30 mouse cellular contexts compared by ENCODE assay signal in genomic region chr6:145766971-145767370, GRCm38 (mm10). TPM values are rescaled to one million over a fixed set of nuclear protein-coding genes. Genes with fewer than 3 reads are reported as not detected.
DNase-seq lines count a peak whose midpoint lies in the region; ATAC-seq and TF ChIP-seq lines count a peak whose summit lies in the region.
"Had no signal": no experiment of that assay in that cellular context is flagged by ENCODE, and none has a peak within 500 bp of the region (broad histone marks: within the 10 kb centered on the region; RNA-seq: fewer than 3 reads in every experiment).

No protein-coding gene starts in this region.

- no peak for DNase-seq in heart, embryonic 10.5 days (ENCODE audit: low spot score)
- DNase-seq in liver, adult 2 months (ENCODE audit: extremely low read depth, low read depth, low spot score): no peak
- DNase-seq in kidney, adult 9 months: no peak
- DNase-seq: adrenal gland, postnatal 25 days; cerebellum, adult 2 months; cerebellum, postnatal 14 days; gastrocnemius, postnatal 25 days; kidney, adult 18-20 months; kidney, postnatal 4 days; liver, embryonic 13.5 days; lung, adult 18-20 months; right cerebral cortex, adult 18-20 months; right cerebral cortex, postnatal 4 days; thymus, adult 18-20 months; thymus, postnatal 36 days had no signal

- H3K79me2 ChIP-seq in liver, adult 2 months (ENCODE audit: control insufficient read depth, insufficient read depth, low read length): peaks cover 53% of the 10 kb centered on the region

- no peak for ATAC-seq in heart, embryonic 11.5 days (replicated peaks; ENCODE audit: insufficient number of reproducible peaks, low FRiP score, low TSS enrichment)
- no peak for ATAC-seq in liver, embryonic 12.5 days
- ATAC-seq in megakaryocyte, adult 5-6 weeks (ENCODE audit: poor library complexity, severe bottlenecking): peak; percentile 39
- ATAC-seq: CD4-positive, CD25-positive, alpha-beta regulatory T cell, adult 4 months; forebrain, embryonic 14.5 days; hindbrain, embryonic 16.5 days; midbrain, embryonic 16.5 days had no signal

- H3K27ac ChIP-seq in heart, embryonic 10.5 days: peak overlapping the region; percentile 59; the same call in 1 of the 2 replicates
- no peak overlapping the region for H3K27ac ChIP-seq in heart, embryonic 11.5 days (ENCODE audit: low read depth, low read length)
- 0 out of 2 replicates have a peak overlapping the region, but pooled peaks have one; percentile 15 for H3K27ac ChIP-seq in liver, adult 2 months (replicated peaks; ENCODE audit: insufficient read depth, low read depth, low read length)
- no peak overlapping the region for H3K27ac ChIP-seq in liver, embryonic 12.5 days
- peak overlapping the region; percentile 60 for H3K27ac ChIP-seq in embryonic fibroblast, embryonic 13.5 days (ENCODE audit: insufficient read depth, low read length)
- H3K27ac ChIP-seq: hindbrain, embryonic 10.5 days; kidney, postnatal 0 days; limb, embryonic 13.5 days; liver, embryonic 13.5 days; neural tube, embryonic 12.5 days; stomach, postnatal 0 days had no signal

- TF ChIP-seq POLR2A in liver, adult 2 months (IDR thresholded peaks at IDR 0.05; ENCODE audit: extremely low read depth, insufficient read depth, low read length): no peak
- no peak for TF ChIP-seq POLR2A in embryonic fibroblast, embryonic 13.5 days (IDR thresholded peaks at IDR 0.05; ENCODE audit: low read depth, low read length)

- H3K9ac ChIP-seq in heart, embryonic 11.5 days (ENCODE audit: low read depth, low read length): no peak overlapping the region
- no peak overlapping the region for H3K9ac ChIP-seq in liver, adult 2 months (ENCODE audit: low read depth, low read length)
- H3K9ac ChIP-seq in liver, embryonic 12.5 days: no peak overlapping the region
- H3K9ac ChIP-seq: limb, embryonic 13.5 days; liver, embryonic 13.5 days; neural tube, embryonic 12.5 days had no signal

- H3K4me1 ChIP-seq in heart, embryonic 10.5 days: peaks cover 84% of the 10 kb centered on the region
- peaks cover 54% of the 10 kb centered on the region for H3K4me1 ChIP-seq in heart, embryonic 11.5 days (ENCODE audit: control insufficient read depth, insufficient read depth, low read length)
- H3K4me1 ChIP-seq in liver, adult 2 months (ENCODE audit: control insufficient read depth, insufficient read depth, low read length): peaks cover 37% of the 10 kb centered on the region
- peaks cover 7% of the 10 kb centered on the region; the same call in 1 of the 2 replicates for H3K4me1 ChIP-seq in liver, embryonic 12.5 days
- H3K4me1 ChIP-seq in embryonic fibroblast, embryonic 13.5 days (ENCODE audit: control insufficient read depth, insufficient read depth, low read length): peaks cover 32% of the 10 kb centered on the region
- H3K4me1 ChIP-seq: neural tube, embryonic 12.5 days had no signal

- H3K36me3 ChIP-seq in heart, embryonic 10.5 days: no peaks in the 10 kb centered on the region
- no peaks in the 10 kb centered on the region for H3K36me3 ChIP-seq in heart, embryonic 11.5 days (ENCODE audit: control insufficient read depth, insufficient read depth, low read length)
- H3K36me3 ChIP-seq in liver, adult 2 months (ENCODE audit: control insufficient read depth, insufficient read depth, low read length): no peaks in the 10 kb centered on the region
- H3K36me3 ChIP-seq in liver, embryonic 12.5 days: no peaks in the 10 kb centered on the region
- H3K36me3 ChIP-seq: hindbrain, embryonic 10.5 days; limb, embryonic 13.5 days; liver, embryonic 13.5 days; neural tube, embryonic 12.5 days had no signal

- TF ChIP-seq CTCF in liver, adult 2 months (IDR thresholded peaks at IDR 0.05; ENCODE audit: low read depth, low read length): no peak
- no peak for TF ChIP-seq CTCF in embryonic fibroblast, embryonic 13.5 days (IDR thresholded peaks at IDR 0.05; ENCODE audit: borderline replicate concordance, insufficient read depth, low read length)

- H3K4me3 ChIP-seq in heart, embryonic 10.5 days: no peak overlapping the region
- H3K4me3 ChIP-seq in heart, embryonic 11.5 days (ENCODE audit: low read depth, low read length): no peak overlapping the region
- no peak overlapping the region for H3K4me3 ChIP-seq in liver, adult 2 months (ENCODE audit: insufficient read depth, low read depth, low read length)
- no peak overlapping the region for H3K4me3 ChIP-seq in liver, embryonic 12.5 days
- no peak overlapping the region for H3K4me3 ChIP-seq in embryonic fibroblast, embryonic 13.5 days (ENCODE audit: insufficient read depth, low read length)
- H3K4me3 ChIP-seq: hindbrain, embryonic 10.5 days; limb, embryonic 13.5 days; liver, embryonic 13.5 days; myocyte; neural tube, embryonic 12.5 days had no signal

- no peaks in the 10 kb centered on the region for H3K9me3 ChIP-seq in heart, embryonic 10.5 days
- H3K9me3 ChIP-seq in heart, embryonic 11.5 days (replicated peaks; ENCODE audit: control insufficient read depth, low read length): no peaks in the 10 kb centered on the region
- H3K9me3 ChIP-seq in liver, embryonic 12.5 days (replicated peaks): no peaks in the 10 kb centered on the region
- H3K9me3 ChIP-seq: hindbrain, embryonic 10.5 days; limb, embryonic 13.5 days; liver, embryonic 13.5 days; neural tube, embryonic 12.5 days had no signal

- H3K4me2 ChIP-seq in heart, embryonic 11.5 days: no peak overlapping the region
- no peak overlapping the region for H3K4me2 ChIP-seq in liver, embryonic 12.5 days
- H3K4me2 ChIP-seq: limb, embryonic 13.5 days; liver, embryonic 13.5 days; midbrain, embryonic 11.5 days; neural tube, embryonic 12.5 days had no signal

- 78% methylated on average over 6 of the region's 6 CpGs for WGBS in heart, embryonic 10.5 days
- WGBS in heart, embryonic 11.5 days (ENCODE audit: insufficient replicate concordance): 72% methylated on average over 6 of the region's 6 CpGs
- 75% methylated on average over 6 of the region's 6 CpGs for WGBS in liver, adult 2 months
- 50% methylated on average over 6 of the region's 6 CpGs for WGBS in liver, embryonic 12.5 days (ENCODE audit: insufficient replicate concordance)

- H3K27me3 ChIP-seq in heart, embryonic 10.5 days (ENCODE audit: insufficient read depth, poor library complexity, severe bottlenecking): no peaks in the 10 kb centered on the region
- no peaks in the 10 kb centered on the region for H3K27me3 ChIP-seq in heart, embryonic 11.5 days (ENCODE audit: control insufficient read depth, insufficient read depth, low read length)
- H3K27me3 ChIP-seq in liver, adult 2 months (ENCODE audit: control insufficient read depth, insufficient read depth, low read length): no peaks in the 10 kb centered on the region
- H3K27me3 ChIP-seq in liver, embryonic 12.5 days (replicated peaks): no peaks in the 10 kb centered on the region
- H3K27me3 ChIP-seq: limb, embryonic 13.5 days; liver, embryonic 13.5 days; neural tube, embryonic 12.5 days had no signal

RNA-seq across cellular contexts. Expression of gene Rassf8, which starts 20.4 kb away (rescaled TPM):
- polyA plus RNA-seq in heart, embryonic 10.5 days (2016; fragmentation: Nextera tagmentation; extraction: Ambion mirVana): 7.2 and 8.6 TPM in 2 replicates
- 10.0 and 12.5 TPM in 2 replicates for polyA plus RNA-seq in heart, embryonic 11.5 days (2014; fragmentation: Nextera tagmentation; extraction: Ambion mirVana)
- total RNA-seq in liver, adult 2 months (2014; rRNA removed): 30.0 and 34.5 TPM in 2 replicates
- polyA plus RNA-seq in liver, adult 2 months (2012; rRNA removed): 19.5 and 22.8 TPM in 2 replicates
- polyA plus RNA-seq in liver, embryonic 12.5 days (2016; fragmentation: Nextera tagmentation; extraction: Ambion mirVana): 0.94 and 1.2 TPM in 2 replicates
- 65.0 and 73.0 TPM in 2 replicates for polyA plus RNA-seq in embryonic fibroblast, embryonic 13.5 days (2011; ENCODE audit: insufficient read length, low read depth, missing spikeins)
- total RNA-seq in megakaryocyte, adult 5-6 weeks (2015): 13.3 and 16.1 TPM in 2 replicates
- 20.7 and 26.0 TPM in 2 replicates for total RNA-seq in megakaryocyte, adult 5-6 weeks (2017)

Comparison
In these comparisons a context has a peak if more than half of its experiments do, and no peak if none do; other contexts are left out.
1. H3K27ac ChIP-seq: peak in heart, embryonic 10.5 days (single experiment), liver, adult 2 months (single experiment) and embryonic fibroblast, embryonic 13.5 days (single experiment); none in heart, embryonic 11.5 days (single experiment) and liver, embryonic 12.5 days (single experiment).